Mouse (Mus musculus): ENCODE results near the gene Gm12355.

The Gm12355 gene

DNA sequence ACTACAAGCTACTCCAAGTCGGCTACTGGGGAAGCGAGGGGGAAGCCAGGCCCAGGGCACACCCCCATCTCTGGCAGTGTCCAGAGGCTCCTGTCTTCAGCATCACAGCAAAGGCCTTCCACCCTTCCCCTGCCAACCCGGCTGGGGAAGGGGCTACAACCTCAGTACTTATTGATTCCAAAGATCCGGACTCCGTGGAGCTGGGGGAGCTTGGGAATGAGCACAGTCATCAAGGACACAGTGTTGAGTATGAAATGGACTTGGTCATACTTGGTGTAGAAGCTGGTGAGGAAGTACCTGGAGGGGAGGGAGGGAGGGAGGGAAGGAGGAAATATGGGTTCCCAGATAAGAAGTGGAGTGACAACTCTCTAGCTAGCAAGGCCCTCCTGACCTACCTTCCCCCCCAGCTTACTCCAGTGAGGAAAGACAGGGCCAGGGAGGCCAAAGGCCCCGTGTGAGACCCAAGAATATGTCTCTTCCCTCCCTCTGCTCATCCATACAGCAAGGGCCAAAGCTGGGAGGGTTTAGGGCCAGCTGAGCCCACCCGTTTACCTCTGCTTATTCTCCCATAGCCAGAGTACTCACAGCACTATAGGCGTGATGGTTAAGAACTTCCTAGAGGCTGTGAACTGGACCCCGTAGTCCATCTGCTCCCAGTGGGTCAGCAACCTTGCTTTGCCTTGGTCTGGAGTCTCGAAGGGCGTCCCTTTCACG lies 42.8 kb downstream of the Gm12355 start:
- CTCF ChIA-PET: interaction anchor here (0.5 kb wide), 1 partner anchor 10 kb away, joined by 3 read pairs; no protein-coding TSS in a partner anchor

- CTCF ChIA-PET: interaction anchor here (0.5 kb wide), 1 partner anchor 11 kb away, joined by 3 read pairs; no protein-coding TSS in a partner anchor
Measured at GRCm38 (mm10) chr11:98582030-98582388, 43.5 kb downstream of the Gm12355 start.

GRCm38 (mm10) chr11:98581286-98582029 lies 44.0 kb downstream of the Gm12355 start:
- CTCF ChIA-PET: no interaction called here

DNA sequence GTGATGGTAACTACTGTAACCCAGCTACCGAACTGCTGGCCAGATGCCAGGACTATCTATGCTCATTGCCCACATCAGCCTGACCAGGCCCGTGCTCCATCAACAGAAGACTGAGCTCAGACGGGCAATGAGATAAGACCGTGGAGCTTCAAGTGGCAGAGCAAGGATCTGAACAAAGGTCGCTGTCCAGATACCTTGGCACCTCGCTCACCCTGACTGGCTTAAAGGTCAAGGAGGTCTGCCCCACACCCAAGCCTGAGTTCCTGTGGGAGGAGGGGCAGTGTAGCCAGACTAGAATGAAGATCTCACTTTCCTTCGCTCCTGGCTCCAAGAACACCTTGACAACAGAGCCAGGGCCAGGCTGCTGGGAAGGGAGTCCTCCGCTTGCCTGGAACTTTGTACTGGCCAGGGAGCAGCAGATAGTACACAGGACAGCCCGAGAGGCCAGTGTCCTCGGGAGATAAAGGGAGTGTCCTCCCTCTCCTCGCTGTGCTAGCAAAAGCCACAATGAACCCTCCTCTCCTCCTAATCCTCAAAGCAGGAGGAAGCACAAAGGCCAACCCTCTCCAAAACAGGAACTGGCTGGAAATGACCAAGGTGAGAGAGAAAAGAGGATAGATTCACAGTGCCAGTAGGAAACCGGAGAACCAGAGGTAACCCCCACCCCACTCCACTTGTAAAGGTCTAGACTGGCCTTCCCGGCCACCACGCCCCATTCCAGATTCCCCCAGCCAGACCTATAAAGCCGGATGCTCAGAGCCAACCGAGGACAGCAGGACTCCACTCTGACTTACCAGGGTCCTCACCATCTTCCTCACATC lies 45.0 kb downstream of the Gm12355 start:
- CTCF ChIA-PET: no interaction called here

GRCm38 (mm10) chr11:98577776-98578175 lies 47.7 kb downstream of the Gm12355 start:
- CTCF ChIA-PET: no interaction called here

Measured in spleen, embryonic (tissue).